In genomic region chr3:116737326-116737731, GRCm38 (mm10) we compare ENCODE assay signal across 11 mouse cellular contexts. TPM values are rescaled to one million over a fixed set of nuclear protein-coding genes. Genes with fewer than 3 reads are reported as not detected.
DNase-seq lines count a peak whose midpoint lies in the region; ATAC-seq and TF ChIP-seq lines count a peak whose summit lies in the region.
"Had no signal": no experiment of that assay in that cellular context is flagged by ENCODE, and none has a peak within 500 bp of the region (broad histone marks: within the 10 kb centered on the region; RNA-seq: fewer than 3 reads in every experiment).

No protein-coding gene starts in this region.

- no peaks in the 10 kb centered on the region for H3K79me3 ChIP-seq in C2C12 (ENCODE audit: low read depth)

- no peaks in the 10 kb centered on the region for H3K79me2 ChIP-seq in C2C12 (ENCODE audit: control insufficient read depth, insufficient read depth)

- no peak overlapping the region for H3K27ac ChIP-seq in heart, embryonic 10.5 days
- H3K27ac ChIP-seq in lung, embryonic 16.5 days (ENCODE audit: low read length): no peak overlapping the region
- H3K27ac ChIP-seq: midbrain, embryonic 15.5 days had no signal

- TF ChIP-seq CTCF in C2C12 (IDR thresholded peaks at IDR 0.05; ENCODE audit: control insufficient read depth, insufficient read depth, insufficient read length): no peak

- ATAC-seq in lung, embryonic 16.5 days (ENCODE audit: low read depth): peak; percentile 67; the same call in 1 of the 2 replicates
- no peak for ATAC-seq in erythroid progenitor cell, adult 5-6 weeks (replicated peaks; ENCODE audit: low FRiP score, poor library complexity, severe bottlenecking)
- ATAC-seq: midbrain, embryonic 15.5 days had no signal

- DNase-seq in heart, embryonic 10.5 days (ENCODE audit: low spot score): peak; percentile 30
- no peak for DNase-seq in heart, adult 8-10 months (ENCODE audit: low spot score)
- DNase-seq in adrenal gland, postnatal 25 days: peak; percentile 31
- DNase-seq in Muller cell, postnatal 12 days (ENCODE audit: inconsistent ontology term): no peak
- DNase-seq in gastrocnemius, postnatal 4 days (ENCODE audit: low spot score in 2 of 2): no peak

- H3K36me3 ChIP-seq in heart, embryonic 10.5 days: no peaks in the 10 kb centered on the region
- H3K36me3 ChIP-seq in C2C12 (ENCODE audit: control insufficient read depth, insufficient read depth): no peaks in the 10 kb centered on the region
- H3K36me3 ChIP-seq in lung, embryonic 16.5 days (ENCODE audit: control insufficient read depth, insufficient read depth, low read length): no peaks in the 10 kb centered on the region
- H3K36me3 ChIP-seq: midbrain, embryonic 15.5 days had no signal

- no peaks in the 10 kb centered on the region for H3K4me1 ChIP-seq in heart, embryonic 10.5 days
- H3K4me1 ChIP-seq in lung, embryonic 16.5 days (replicated peaks; ENCODE audit: control insufficient read depth, insufficient read depth, low read length): no peaks in the 10 kb centered on the region
- H3K4me1 ChIP-seq: midbrain, embryonic 15.5 days had no signal

- H3ac ChIP-seq in C2C12 (ENCODE audit: control insufficient read depth, insufficient read length, low read depth): no peak overlapping the region

- no peak overlapping the region for H3K4me3 ChIP-seq in heart, embryonic 10.5 days
- no peak overlapping the region for H3K4me3 ChIP-seq in C2C12 (ENCODE audit: insufficient read depth, poor library complexity, severe bottlenecking)
- no peak overlapping the region for H3K4me3 ChIP-seq in lung, embryonic 16.5 days (ENCODE audit: low read length)
- H3K4me3 ChIP-seq: midbrain, embryonic 15.5 days had no signal

- H3K27me3 ChIP-seq in heart, embryonic 10.5 days (ENCODE audit: insufficient read depth, poor library complexity, severe bottlenecking): no peaks in the 10 kb centered on the region
- no peaks in the 10 kb centered on the region for H3K27me3 ChIP-seq in C2C12 (ENCODE audit: control insufficient read depth, insufficient read depth, insufficient read length)
- H3K27me3 ChIP-seq in lung, embryonic 16.5 days (ENCODE audit: control insufficient read depth, insufficient read depth, low read depth, low read length): no peaks in the 10 kb centered on the region
- H3K27me3 ChIP-seq: midbrain, embryonic 15.5 days had no signal

- H3K9ac ChIP-seq in lung, embryonic 16.5 days (ENCODE audit: low read length): no peak overlapping the region
- H3K9ac ChIP-seq: midbrain, embryonic 15.5 days had no signal

- WGBS in heart, embryonic 10.5 days: 81% methylated on average over 8 of the region's 8 CpGs
- 70% methylated on average over 8 of the region's 8 CpGs for WGBS in lung, embryonic 16.5 days

- no peaks in the 10 kb centered on the region for H3K9me3 ChIP-seq in heart, embryonic 10.5 days
- no peaks in the 10 kb centered on the region for H3K9me3 ChIP-seq in lung, embryonic 16.5 days (ENCODE audit: control insufficient read depth, low read length)
- H3K9me3 ChIP-seq: midbrain, embryonic 15.5 days had no signal

- H3K4me2 ChIP-seq in lung, embryonic 16.5 days (ENCODE audit: low read depth, low read length): no peak overlapping the region
- H3K4me2 ChIP-seq: midbrain, embryonic 15.5 days had no signal

TF ChIP-seq in C2C12, 6 proteins besides CTCF, POLR2A, EP300 and RAD21:
- TF ChIP-seq USF1 (IDR thresholded peaks at IDR 0.05; ENCODE audit: low read depth): no peak
- TF ChIP-seq CEBPB (IDR thresholded peaks at IDR 0.05; ENCODE audit: low read depth): peak; percentile 50
- no peak for TF ChIP-seq MYOG (IDR thresholded peaks at IDR 0.05; ENCODE audit: control insufficient read depth, extremely low read depth, insufficient read length)
- TF ChIP-seq MYOD1 (IDR thresholded peaks at IDR 0.05; ENCODE audit: control insufficient read depth, insufficient read length, low read depth): no peak
- TF ChIP-seq MAX (IDR thresholded peaks at IDR 0.05): no peak
- no peak for TF ChIP-seq FOSL1 (IDR thresholded peaks at IDR 0.05; ENCODE audit: insufficient read depth, low read length, poor library complexity, severe bottlenecking)

RNA-seq across cellular contexts. Expression of gene Slc35a3, which starts 24.7 kb away (rescaled TPM):
- polyA plus RNA-seq in heart, embryonic 10.5 days (2016; fragmentation: Nextera tagmentation; extraction: Ambion mirVana): 12.0 and 14.2 TPM in 2 replicates
- total RNA-seq in heart, adult 8-10 months (2022): 10 to 100 TPM in 3 of 4 experiments, 1 to 10 TPM in 1; 10.0 to 14.0 (median 11.7) TPM
- 4.2 TPM for polyA plus RNA-seq in C2C12 (2012; fragmentation: generic; extraction: Trizol)
- total RNA-seq in adrenal gland, postnatal 25 days (2021): 24.5 and 29.5 TPM in 2 replicates
- 15.4 and 16.5 TPM in 2 replicates for polyA plus RNA-seq in lung, embryonic 16.5 days (2015; fragmentation: Nextera tagmentation; extraction: Ambion mirVana)
- 15.9 and 19.8 TPM in 2 replicates for total RNA-seq in erythroid progenitor cell, adult 5-6 weeks (2015; ENCODE audit: low replicate concordance)
- total RNA-seq in erythroid progenitor cell, adult 5-6 weeks (2017; ENCODE audit: low replicate concordance): 28.3 and 37.6 TPM in 2 replicates
- total RNA-seq in gastrocnemius, postnatal 4 days (2021): 10 to 100 TPM; 12.6 to 15.6 TPM

RNA-seq across cellular contexts. Expression of gene Gm43191, which starts 56.3 kb away (rescaled TPM):
- 0.59 TPM in 1 of 2 replicates, not detected in the other for polyA plus RNA-seq in heart, embryonic 10.5 days (2016; fragmentation: Nextera tagmentation; extraction: Ambion mirVana)
- total RNA-seq in heart, adult 8-10 months (2022): 1 to 10 TPM in 1 of 4 experiments, not detected in 3; 1.0 TPM
- polyA plus RNA-seq in C2C12 (2012; fragmentation: generic; extraction: Trizol): not detected
- 0.61 TPM in 1 of 2 replicates, not detected in the other for total RNA-seq in adrenal gland, postnatal 25 days (2021)
- not detected in 2 replicates for polyA plus RNA-seq in lung, embryonic 16.5 days (2015; fragmentation: Nextera tagmentation; extraction: Ambion mirVana)
- not detected in 2 replicates for total RNA-seq in erythroid progenitor cell, adult 5-6 weeks (2015; ENCODE audit: low replicate concordance)
- not detected in 2 replicates for total RNA-seq in erythroid progenitor cell, adult 5-6 weeks (2017; ENCODE audit: low replicate concordance)
- total RNA-seq in gastrocnemius, postnatal 4 days (2021): not detected
- total RNA-seq: hematopoietic stem cell, adult 5-6 weeks had no signal
- polyA plus RNA-seq: midbrain, embryonic 15.5 days; stomach, embryonic 16.5 days had no signal

Comparison
In these comparisons a context has a peak if more than half of its experiments do, and no peak if none do; other contexts are left out.
1. DNase-seq: peak in heart, embryonic 10.5 days (single experiment) and adrenal gland, postnatal 25 days (single experiment); none in heart, adult 8-10 months (single experiment), Muller cell, postnatal 12 days (single experiment) and gastrocnemius, postnatal 4 days (0 of 2).